Mouse (Mus musculus) megakaryocyte, embryonic 14.5 days (primary cell): Measurements from ENCODE around the gene Bcl10. TPM values are rescaled to one million over a fixed set of nuclear protein-coding genes. Genes with fewer than 3 reads are reported as not detected.
A peak's percentile ranks its signal among the peaks of the same experiment; 100 is the strongest.

Experiments used
- H3K27me3 ChIP-seq: replicated peaks from 2 replicates; pipeline ENCODE3; 2012; ENCODE audit warnings: inconsistent platforms
- H3K36me3 ChIP-seq: replicated peaks from 2 replicates; pipeline ENCODE3; 2012; ENCODE audit warnings: low read length, inconsistent platforms, mixed read lengths
- H3K4me1 ChIP-seq: 2 replicates; pipeline ENCODE4 v1.6.1; 2012; ENCODE audit warnings: inconsistent platforms
- H3K4me3 ChIP-seq: replicated peaks from 2 replicates; pipeline ENCODE3; 2012; ENCODE audit warnings: moderate library complexity, mild to moderate bottlenecking, inconsistent platforms
- H3K9me3 ChIP-seq: 2 replicates; pipeline ENCODE4 v1.6.1; 2012; ENCODE audit warnings: inconsistent platforms
- FLI1 ChIP-seq: IDR thresholded peaks from 2 replicates; pipeline ENCODE4 v1.6.1; 2012; ENCODE audit warnings: low read length, inconsistent platforms, mixed read lengths
- GATA1 ChIP-seq: IDR thresholded peaks from 3 replicates; pipeline ENCODE4 v1.6.1; 2012; ENCODE audit warnings: mixed read lengths, low read length, inconsistent platforms, borderline replicate concordance
- polyA plus RNA-seq: library from polyadenylated mRNA; stranded (reverse); fragments of >175 nt; gene quantifications from 2 replicates; pipeline ENCODE4 v1.2.3, GENCODE M21; 2012; ENCODE audit warnings: low replicate concordance; ENCODE audit not compliant: insufficient read depth

Bcl10 gene
- polyA plus RNA-seq, 1 experiment, result 17.2 TPM

- Histone ChIP-seq H3K9me3 (no peaks in the 10 kb centered on the region), H3K36me3 (peaks cover 28% of the 10 kb centered on the region), H3K4me1 (peaks cover 56% of the 10 kb centered on the region), H3K4me3 (no peak overlapping the region), H3K27me3 (no peaks in the 10 kb centered on the region)
- TF ChIP-seq FLI1 (no peak), GATA1 (no peak)
Measured at GRCm38 (mm10) chr3:145947539-145948204, 25.1 kb downstream of the Bcl10 start.

DNA sequence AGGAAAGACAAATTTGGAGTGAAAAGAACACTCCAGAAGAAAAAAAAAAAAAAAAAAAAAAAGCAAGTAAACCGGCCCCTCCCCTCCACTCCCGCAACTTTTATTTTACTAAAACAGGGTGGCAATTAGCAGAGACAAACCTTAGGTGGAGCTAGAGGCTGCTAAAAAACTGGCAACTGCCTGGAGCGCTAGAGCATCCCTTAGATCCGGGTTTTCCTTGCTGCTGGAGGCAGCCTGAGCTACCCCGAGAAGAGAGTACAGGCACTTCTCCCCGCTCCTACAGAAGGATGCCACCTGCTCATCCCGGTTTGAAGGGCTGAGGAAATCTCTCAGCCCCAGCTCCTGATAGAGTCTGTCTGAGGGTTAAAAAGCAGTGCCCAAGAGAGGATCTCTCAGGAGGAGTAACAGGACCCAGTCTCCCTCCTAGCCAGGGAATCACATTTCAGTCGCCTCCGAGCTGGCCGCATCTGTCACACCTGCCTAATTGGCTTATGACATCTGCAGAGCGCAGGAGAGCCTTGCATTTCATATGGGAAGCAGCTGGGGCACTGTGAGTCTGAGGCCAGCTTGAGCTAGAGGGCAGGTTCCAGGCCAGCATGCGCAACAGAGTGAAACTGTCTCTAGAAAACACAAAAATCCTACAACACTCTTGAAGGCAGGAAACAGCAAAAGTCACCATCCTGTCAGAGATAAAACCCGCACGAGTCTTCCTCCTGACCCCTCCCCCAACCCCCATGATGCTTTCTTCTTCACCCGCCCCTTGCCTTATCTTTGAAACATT, 27.6 kb downstream of the Bcl10 start:
- Histone ChIP-seq H3K4me3 (peak overlapping the region; percentile 87), H3K36me3 (peaks cover 3% of the 10 kb centered on the region), H3K9me3 (no peaks in the 10 kb centered on the region), H3K4me1 (peaks cover 65% of the 10 kb centered on the region), H3K27me3 (no peaks in the 10 kb centered on the region)
- TF ChIP-seq GATA1 (no peak), FLI1 (no peak)

DNA sequence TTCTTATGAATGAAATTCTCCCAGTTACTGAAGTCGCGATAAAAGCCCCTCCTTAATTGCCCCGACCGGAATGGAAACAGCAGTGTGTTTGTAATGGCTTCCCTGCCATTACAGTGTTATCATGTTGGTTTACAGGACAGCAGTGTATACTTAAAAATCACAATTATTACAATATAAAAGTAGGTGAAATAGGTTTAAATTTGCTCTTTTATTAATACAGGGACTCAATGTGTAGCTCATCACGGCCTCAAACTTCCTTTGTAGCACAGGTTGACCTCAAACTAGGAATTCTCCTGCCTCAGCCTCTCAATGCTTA, 28.2 kb downstream of the Bcl10 start:
- TF ChIP-seq GATA1 (no peak), FLI1 (no peak)
- no peaks in the 10 kb centered on the region for H3K27me3 ChIP-seq
- no peaks in the 10 kb centered on the region for H3K36me3 ChIP-seq
- peak overlapping the region; percentile 59 for H3K4me3 ChIP-seq
- peaks cover 62% of the 10 kb centered on the region for H3K4me1 ChIP-seq
- H3K9me3 ChIP-seq, result no peaks in the 10 kb centered on the region

DNA sequence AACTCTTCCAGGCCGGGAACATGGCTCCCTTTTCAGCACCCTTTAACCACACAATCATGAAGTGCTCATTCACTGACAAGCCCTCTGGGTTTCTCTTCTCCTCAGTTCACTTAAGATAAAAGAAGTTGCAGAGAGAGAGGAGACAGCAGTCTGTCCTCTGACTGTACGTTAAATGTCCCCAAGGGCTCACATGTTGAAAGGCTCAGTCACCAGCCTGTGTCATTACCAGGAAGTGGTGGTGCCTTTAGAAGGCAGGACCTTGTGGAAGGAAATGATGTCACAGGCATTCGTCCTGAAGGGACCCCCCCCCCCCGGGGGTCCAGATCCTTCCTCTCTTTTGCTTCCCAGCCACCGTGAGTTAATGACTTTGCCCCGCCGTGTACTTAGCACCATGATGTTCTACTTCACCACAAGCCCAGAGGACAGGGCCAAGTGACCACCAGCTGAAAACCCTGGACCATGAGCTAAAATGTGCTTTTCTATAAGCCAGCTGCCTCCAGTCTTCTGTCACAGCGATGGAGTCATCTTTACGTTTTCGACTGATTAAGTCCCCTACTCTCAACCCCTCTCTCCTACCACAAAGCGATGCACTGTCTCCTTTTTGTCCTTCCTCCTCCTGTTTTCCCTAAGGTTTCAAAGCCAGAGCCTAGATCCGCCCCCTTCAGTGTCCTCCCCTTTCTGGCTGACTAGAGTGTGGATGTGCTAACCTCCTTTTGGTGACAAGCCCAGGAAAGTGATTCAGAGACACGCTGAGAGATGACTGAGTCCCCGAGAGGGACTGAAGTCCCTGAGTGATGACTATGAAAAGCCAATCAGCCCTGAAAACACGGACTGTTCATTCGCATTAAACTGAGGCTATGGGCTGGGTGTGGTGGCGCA, 28.9 kb downstream of the Bcl10 start:
- TF ChIP-seq FLI1 (no peak), GATA1 (no peak)

DNA sequence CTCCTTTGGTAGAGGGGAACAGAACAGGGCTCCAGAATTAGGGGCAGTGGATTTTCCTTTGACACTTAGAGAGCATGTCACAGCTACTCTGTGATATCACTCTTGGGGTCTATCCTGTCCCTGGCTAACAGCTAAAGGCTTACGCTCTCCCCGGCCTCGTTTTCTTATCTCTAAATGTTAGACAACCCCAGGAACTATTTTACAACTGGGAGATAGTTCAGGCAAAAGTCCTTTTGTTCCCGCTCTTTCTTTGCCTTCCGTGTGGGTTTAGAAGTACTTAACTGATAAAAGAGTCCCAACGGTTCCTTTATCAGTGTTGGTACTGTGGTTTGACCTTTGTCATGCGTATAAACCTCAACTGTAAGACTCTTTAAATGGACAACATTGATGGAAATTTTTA, 30.3 kb downstream of the Bcl10 start:
- H3K4me1 ChIP-seq, result peaks cover 41% of the 10 kb centered on the region
- H3K36me3 ChIP-seq, result no peaks in the 10 kb centered on the region
- peaks cover 4% of the 10 kb centered on the region; the same call in 1 of the 2 replicates for H3K9me3 ChIP-seq
- H3K27me3 ChIP-seq, result no peaks in the 10 kb centered on the region
- TF ChIP-seq GATA1 (no peak), FLI1 (no peak)
- no peak overlapping the region for H3K4me3 ChIP-seq

More for the DNA sequence above, 28.9 kb downstream of the Bcl10 start:
- Histone ChIP-seq H3K36me3 (no peaks in the 10 kb centered on the region), H3K4me3 (no peak overlapping the region), H3K9me3 (no peaks in the 10 kb centered on the region; the same call in 1 of the 2 replicates), H3K4me1 (peaks cover 55% of the 10 kb centered on the region), H3K27me3 (no peaks in the 10 kb centered on the region)

GRCm38 (mm10) chr3:145953411-145953810, 30.8 kb downstream of the Bcl10 start:
- H3K36me3 ChIP-seq, result no peaks in the 10 kb centered on the region
- H3K9me3 ChIP-seq, result peaks cover 6% of the 10 kb centered on the region; the same call in 1 of the 2 replicates
- peaks cover 43% of the 10 kb centered on the region for H3K4me1 ChIP-seq
- H3K27me3 ChIP-seq, result no peaks in the 10 kb centered on the region
- TF ChIP-seq GATA1, result no peak
- no peak for TF ChIP-seq FLI1
- H3K4me3 ChIP-seq, result no peak overlapping the region

DNA sequence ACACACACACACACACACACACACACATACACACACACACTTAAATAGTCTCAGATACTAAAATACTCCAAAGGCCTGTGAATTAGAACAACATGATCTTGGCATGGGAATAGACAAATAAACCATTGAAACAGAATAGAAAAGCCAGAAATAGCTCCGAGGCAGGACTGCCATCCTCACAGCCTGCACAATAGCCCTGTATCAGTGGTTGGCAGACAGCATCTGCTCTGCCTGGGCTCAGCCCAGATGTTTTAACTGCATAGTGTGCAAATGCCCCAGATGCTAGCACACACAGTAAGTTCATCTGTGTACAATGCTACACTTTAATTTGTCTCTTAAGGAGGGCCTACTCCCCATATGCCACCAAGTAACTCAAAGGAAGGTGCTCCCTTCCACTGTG, 37.2 kb downstream of the Bcl10 start:
- TF ChIP-seq FLI1 (no peak), GATA1 (no peak)
- Histone ChIP-seq H3K9me3 (peaks cover 8% of the 10 kb centered on the region; the same call in 1 of the 2 replicates), H3K4me3 (no peak overlapping the region), H3K27me3 (peaks cover 14% of the 10 kb centered on the region), H3K36me3 (no peaks in the 10 kb centered on the region), H3K4me1 (peaks cover 31% of the 10 kb centered on the region)

DNA sequence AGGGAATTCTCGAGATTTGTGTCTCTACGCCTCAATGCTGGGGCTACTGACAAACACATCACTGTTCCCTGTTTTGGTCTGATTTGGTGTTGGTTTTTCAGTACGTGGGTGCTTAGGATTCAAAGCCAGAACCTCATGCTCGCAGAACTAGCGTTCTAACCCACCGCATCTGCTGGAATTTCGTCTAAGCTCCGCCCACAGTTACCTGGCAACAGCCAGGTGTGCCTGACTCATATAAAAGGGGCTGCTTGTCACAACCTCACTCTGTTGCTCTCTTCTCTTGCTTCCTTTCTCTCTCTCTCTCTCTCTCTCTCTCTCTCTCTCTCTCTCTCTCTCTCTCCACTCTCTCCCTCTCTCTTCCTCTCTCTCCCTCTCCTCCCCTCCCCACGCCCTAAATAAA, 39.8 kb downstream of the Bcl10 start:
- Histone ChIP-seq H3K27me3 (peaks cover 14% of the 10 kb centered on the region), H3K4me3 (no peak overlapping the region), H3K9me3 (peaks cover 4% of the 10 kb centered on the region; the same call in 1 of the 2 replicates), H3K4me1 (peaks cover 38% of the 10 kb centered on the region), H3K36me3 (no peaks in the 10 kb centered on the region)
- no peak for TF ChIP-seq GATA1
- no peak for TF ChIP-seq FLI1

- Histone ChIP-seq H3K9me3 (peaks cover 2% of the 10 kb centered on the region; the same call in 1 of the 2 replicates), H3K4me1 (peaks cover 35% of the 10 kb centered on the region), H3K4me3 (peak overlapping the region; percentile 87), H3K36me3 (no peaks in the 10 kb centered on the region), H3K27me3 (peaks cover 14% of the 10 kb centered on the region)
- no peak for TF ChIP-seq FLI1
- no peak for TF ChIP-seq GATA1
Measured at GRCm38 (mm10) chr3:145963101-145964017, 40.8 kb downstream of the Bcl10 start.
